Mouse (Mus musculus): ENCODE results near the gene Gtf3c4. TPM values are rescaled to one million over a fixed set of nuclear protein-coding genes. Genes with fewer than 3 reads are reported as not detected.

Gene Gtf3c4
- polyA plus RNA-seq (2012; rRNA removed), result 15.5 and 15.7 TPM in 2 replicates

DNA sequence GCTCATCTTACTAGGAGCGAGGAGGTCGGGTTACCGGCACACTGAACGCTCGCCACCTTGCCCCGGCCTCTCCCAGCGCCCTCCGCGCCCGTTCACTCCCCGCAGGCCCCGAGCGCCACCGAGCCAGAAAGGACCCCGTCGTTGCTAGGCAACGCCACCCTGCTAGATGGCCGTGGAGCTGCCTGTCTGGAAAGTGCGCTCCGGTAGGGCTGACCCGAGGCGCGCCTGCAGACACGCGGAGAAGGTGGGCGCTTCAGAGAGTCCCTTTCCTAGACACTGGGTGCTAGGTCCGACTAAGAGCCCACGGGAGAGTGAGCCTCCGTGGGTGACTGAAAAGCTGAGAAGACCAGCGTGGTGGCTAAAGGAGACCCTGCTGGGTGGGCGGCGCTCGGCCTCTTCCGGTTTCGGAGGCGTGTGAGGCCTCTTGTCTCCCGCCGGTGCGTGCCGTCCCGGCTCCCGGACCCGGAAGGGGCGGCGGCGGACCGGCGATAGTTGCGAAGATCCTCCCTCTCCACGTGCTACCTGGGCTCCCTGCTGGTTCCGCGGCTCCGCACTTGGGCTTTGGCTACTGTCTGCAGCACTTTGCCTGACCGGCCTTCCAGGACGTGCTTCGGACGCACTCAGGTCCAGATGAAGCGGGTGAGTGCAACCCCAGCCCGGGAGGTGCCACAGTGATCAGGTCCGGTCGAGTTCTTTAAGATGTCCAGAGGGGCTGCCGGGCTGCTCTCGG is at the start of gene Gtf3c4, which contains the start of gene Ddx31:
Gtf3c4 (minus strand) TSS at position 139 of the 730 bp plus-strand sequence.
Ddx31 (plus strand) TSS at position 185 of the 730 bp plus-strand sequence.
- WGBS, result under 1% methylated on average over 63 of the region's 63 CpGs
- peak; percentile 61; the same call in 1 of the 2 replicates for TF ChIP-seq POLR2A (IDR thresholded peaks at IDR 0.05; ENCODE audit: borderline replicate concordance, insufficient read depth, low read length)
- no peak for TF ChIP-seq CTCF (IDR thresholded peaks at IDR 0.05; ENCODE audit: borderline replicate concordance, insufficient read depth, low read depth, low read length)
- Histone ChIP-seq H3K4me3 (replicated peaks; ENCODE audit: insufficient read depth, low read depth, low read length) (peak within 1 kb of the TSS; percentile 83), H3K4me1 (ENCODE audit: control insufficient read depth, insufficient read depth, low read length) (peaks cover 11% of the 10 kb centered on the region; the same call in 1 of the 2 replicates), H3K27ac (ENCODE audit: insufficient read depth, low read length) (peak within 1 kb of the TSS; percentile 49), H3K27me3 (ENCODE audit: control insufficient read depth, insufficient read depth, low read length) (no peaks in the 10 kb centered on the region)
- peak; percentile 93 to 97 for DNase-seq

DNA sequence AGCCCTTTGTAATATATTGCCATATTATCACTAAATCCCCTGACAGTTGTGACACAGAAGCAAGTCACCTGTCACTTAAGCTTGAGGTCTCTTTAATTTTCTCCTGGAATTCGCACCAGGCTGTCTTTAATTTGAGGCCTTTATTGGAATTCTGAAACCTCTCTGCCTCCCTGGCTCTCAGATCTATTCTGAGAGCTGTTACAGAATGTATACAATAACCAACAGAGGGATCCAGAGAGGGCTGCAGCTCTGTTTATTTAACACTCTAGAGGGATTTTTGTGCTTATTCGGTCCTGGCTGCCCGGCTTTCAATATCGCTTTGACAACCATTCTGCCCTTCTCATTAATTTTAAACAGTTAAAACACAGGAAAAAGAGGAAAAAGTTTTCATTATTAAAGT is 44.8 kb upstream of the Gtf3c4 start:
- H3K4me1 ChIP-seq (ENCODE audit: control insufficient read depth, insufficient read depth, low read length), result no peaks in the 10 kb centered on the region; the same call in 1 of the 2 replicates
- no peak overlapping the region for H3K27ac ChIP-seq (ENCODE audit: insufficient read depth, low read length)
- WGBS, result 89% methylated on average over 4 of the region's 4 CpGs
- TF ChIP-seq POLR2A (IDR thresholded peaks at IDR 0.05; ENCODE audit: borderline replicate concordance, insufficient read depth, low read length), result no peak
- H3K4me3 ChIP-seq (replicated peaks; ENCODE audit: insufficient read depth, low read depth, low read length), result no peak overlapping the region
- no peaks in the 10 kb centered on the region for H3K27me3 ChIP-seq (ENCODE audit: control insufficient read depth, insufficient read depth, low read length)
- no peak for DNase-seq

DNA sequence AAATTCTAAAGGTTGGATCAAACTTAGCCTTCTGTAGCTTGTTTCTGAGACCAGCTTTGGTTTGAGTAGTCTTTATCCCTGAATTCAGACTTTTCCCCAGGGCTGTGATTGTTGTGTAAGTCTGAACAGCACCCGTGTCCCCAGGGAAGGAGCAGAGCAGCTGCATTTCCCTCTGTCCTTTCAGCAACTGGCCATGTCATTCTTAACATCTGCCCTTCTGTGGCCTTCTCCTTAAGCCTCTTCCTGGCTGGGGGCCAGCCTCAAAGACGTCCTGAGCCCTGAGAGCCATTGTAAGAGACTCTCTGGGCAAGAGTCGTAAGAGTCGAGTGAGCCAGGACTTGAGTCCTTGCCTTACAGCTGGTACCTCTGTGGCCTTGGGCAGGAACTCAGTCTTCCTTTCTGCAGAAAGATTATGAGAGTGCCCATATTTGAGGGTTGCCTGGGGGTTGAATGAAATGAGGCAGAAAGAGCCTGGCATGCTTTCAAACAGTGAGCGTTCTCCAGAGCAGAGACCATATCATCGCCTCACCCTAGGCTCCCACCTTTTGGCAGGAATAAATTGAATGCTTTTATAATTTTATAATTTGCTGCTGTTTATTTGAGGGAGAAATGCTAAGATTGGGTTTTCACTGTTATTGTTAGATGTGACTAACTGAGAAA is 42.8 kb upstream of the Gtf3c4 start:
- TF ChIP-seq POLR2A (IDR thresholded peaks at IDR 0.05; ENCODE audit: borderline replicate concordance, insufficient read depth, low read length), result no peak
- no peak for TF ChIP-seq CTCF (IDR thresholded peaks at IDR 0.05; ENCODE audit: borderline replicate concordance, insufficient read depth, low read depth, low read length)
- no peak overlapping the region for H3K27ac ChIP-seq (ENCODE audit: insufficient read depth, low read length)
- DNase-seq, result no peak
- 55% methylated on average over 6 of the region's 6 CpGs for WGBS
- H3K4me3 ChIP-seq (replicated peaks; ENCODE audit: insufficient read depth, low read depth, low read length), result no peak overlapping the region
- no peaks in the 10 kb centered on the region for H3K27me3 ChIP-seq (ENCODE audit: control insufficient read depth, insufficient read depth, low read length)
- H3K4me1 ChIP-seq (ENCODE audit: control insufficient read depth, insufficient read depth, low read length), result no peaks in the 10 kb centered on the region; the same call in 1 of the 2 replicates

DNA sequence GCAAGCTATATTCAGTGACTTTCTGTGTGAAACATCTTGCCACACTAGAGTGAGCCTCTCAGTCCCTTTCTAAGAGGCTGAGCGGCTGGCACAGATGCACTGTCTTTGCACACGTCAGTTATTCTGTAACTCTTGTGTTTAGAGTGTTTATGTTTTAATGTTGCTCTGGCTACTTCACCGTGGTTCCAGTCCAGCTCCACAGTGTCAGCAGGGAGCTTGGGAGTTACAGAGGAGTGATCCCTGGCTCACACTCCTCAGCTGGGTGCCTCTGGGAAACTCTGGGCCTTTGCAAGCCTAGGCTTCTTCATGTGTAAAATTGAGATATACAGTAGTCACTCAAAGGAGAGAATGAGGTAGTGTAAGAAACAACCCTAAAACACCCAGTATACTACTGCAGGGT is 41.9 kb upstream of the Gtf3c4 start:
- no peaks in the 10 kb centered on the region; the same call in 1 of the 2 replicates for H3K4me1 ChIP-seq (ENCODE audit: control insufficient read depth, insufficient read depth, low read length)
- no peaks in the 10 kb centered on the region for H3K27me3 ChIP-seq (ENCODE audit: control insufficient read depth, insufficient read depth, low read length)
- no peak for TF ChIP-seq CTCF (IDR thresholded peaks at IDR 0.05; ENCODE audit: borderline replicate concordance, insufficient read depth, low read depth, low read length)
- TF ChIP-seq POLR2A (IDR thresholded peaks at IDR 0.05; ENCODE audit: borderline replicate concordance, insufficient read depth, low read length), result no peak
- WGBS, result 62% methylated on average over 3 of the region's 3 CpGs
- no peak for DNase-seq
- H3K4me3 ChIP-seq (replicated peaks; ENCODE audit: insufficient read depth, low read depth, low read length), result no peak overlapping the region
- no peak overlapping the region for H3K27ac ChIP-seq (ENCODE audit: insufficient read depth, low read length)

DNA sequence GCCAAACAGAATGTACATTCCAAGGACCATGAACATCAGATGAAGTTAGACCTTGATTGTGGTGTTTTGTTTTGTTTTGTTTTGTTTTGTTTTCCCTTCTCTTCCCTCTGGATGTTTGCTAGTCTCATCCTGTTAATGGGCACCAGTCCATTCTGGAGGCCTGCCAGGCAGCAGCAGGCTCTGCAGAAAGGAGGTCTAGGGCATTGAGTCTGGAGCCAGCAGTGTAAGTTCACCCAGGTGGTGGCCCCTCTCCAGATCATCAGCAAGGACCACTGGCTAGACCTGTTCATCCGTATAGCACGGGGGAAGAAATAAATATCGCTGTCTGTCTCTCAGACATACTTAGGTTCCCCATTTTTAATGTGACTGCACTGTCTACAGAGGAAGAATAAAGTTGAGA is 41.1 kb upstream of the Gtf3c4 start:
- H3K27ac ChIP-seq (ENCODE audit: insufficient read depth, low read length), result no peak overlapping the region
- no peaks in the 10 kb centered on the region; the same call in 1 of the 2 replicates for H3K4me1 ChIP-seq (ENCODE audit: control insufficient read depth, insufficient read depth, low read length)
- H3K4me3 ChIP-seq (replicated peaks; ENCODE audit: insufficient read depth, low read depth, low read length), result no peak overlapping the region
- peak; percentile 26 to 31 for DNase-seq
- H3K27me3 ChIP-seq (ENCODE audit: control insufficient read depth, insufficient read depth, low read length), result no peaks in the 10 kb centered on the region
- TF ChIP-seq CTCF (IDR thresholded peaks at IDR 0.05; ENCODE audit: borderline replicate concordance, insufficient read depth, low read depth, low read length) (no peak), POLR2A (IDR thresholded peaks at IDR 0.05; ENCODE audit: borderline replicate concordance, insufficient read depth, low read length) (no peak)
- WGBS, result 62% methylated on average over 3 of the region's 3 CpGs

DNA sequence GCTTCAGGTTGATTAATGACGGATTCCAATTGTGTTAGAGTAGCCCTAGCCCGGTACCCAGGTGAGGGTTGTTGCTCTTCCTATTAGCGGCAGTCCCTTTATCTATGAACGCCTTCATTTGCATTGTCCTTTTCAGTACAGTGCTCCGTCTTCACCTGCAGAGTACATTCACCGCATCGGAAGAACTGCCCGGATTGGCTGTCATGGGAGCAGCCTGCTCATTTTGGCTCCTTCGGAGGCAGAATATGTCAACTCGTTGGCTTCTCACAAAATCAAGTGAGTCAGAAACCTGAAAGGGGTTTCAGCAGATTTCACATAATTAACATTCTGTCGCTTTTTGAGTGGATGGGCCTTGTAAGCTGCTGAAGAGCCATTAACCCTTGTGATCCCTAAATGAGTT is 35.4 kb upstream of the Gtf3c4 start:
- no peak overlapping the region for H3K4me3 ChIP-seq (replicated peaks; ENCODE audit: insufficient read depth, low read depth, low read length)
- no peak overlapping the region for H3K27ac ChIP-seq (ENCODE audit: insufficient read depth, low read length)
- TF ChIP-seq POLR2A (IDR thresholded peaks at IDR 0.05; ENCODE audit: borderline replicate concordance, insufficient read depth, low read length) (no peak), CTCF (IDR thresholded peaks at IDR 0.05; ENCODE audit: borderline replicate concordance, insufficient read depth, low read depth, low read length) (no peak)
- no peak for DNase-seq
- H3K4me1 ChIP-seq (ENCODE audit: control insufficient read depth, insufficient read depth, low read length), result no peaks in the 10 kb centered on the region
- WGBS, result 57% methylated on average over 11 of the region's 11 CpGs
- H3K27me3 ChIP-seq (ENCODE audit: control insufficient read depth, insufficient read depth, low read length), result no peaks in the 10 kb centered on the region

DNA sequence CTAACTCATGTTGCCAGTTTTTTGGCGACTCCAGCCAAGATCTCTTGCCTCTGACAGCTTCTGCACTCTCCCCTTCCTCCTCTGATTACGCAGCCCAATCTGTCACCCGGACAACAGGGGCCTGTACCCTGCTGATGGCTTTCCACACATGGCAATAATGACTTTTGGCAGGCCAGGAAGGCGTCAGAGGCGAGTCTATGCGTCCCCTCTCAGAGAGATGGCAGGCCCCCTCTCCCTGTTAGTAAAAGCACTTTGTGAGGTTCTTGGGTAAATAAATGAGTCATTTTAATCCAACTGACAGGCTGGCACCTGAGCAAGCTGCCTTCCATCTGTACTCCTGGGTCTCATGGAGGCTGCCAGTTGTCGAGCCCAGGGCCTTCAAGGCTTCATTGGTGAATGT is 27.3 kb upstream of the Gtf3c4 start:
- DNase-seq, result peak; percentile 75 to 85

DNA sequence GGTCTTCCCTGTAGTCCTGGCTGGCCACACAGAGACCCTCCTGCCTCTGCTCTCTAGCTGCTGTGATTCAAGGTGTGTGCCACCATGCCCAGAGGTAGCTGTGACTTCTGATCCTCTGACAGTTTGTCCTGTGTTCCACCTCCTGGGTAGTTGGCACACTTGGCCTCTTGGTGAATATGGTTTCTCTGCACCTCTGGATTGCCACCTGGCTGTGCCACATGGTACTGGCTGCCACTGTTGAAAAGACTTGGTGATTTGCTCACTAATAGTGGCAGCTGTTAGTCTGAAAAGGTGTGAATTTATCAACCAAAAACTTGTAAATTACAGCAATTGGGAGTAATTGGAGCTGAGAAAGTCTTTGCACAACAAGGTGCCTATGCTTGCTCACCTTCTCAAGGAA is 23.7 kb upstream of the Gtf3c4 start:
- TF ChIP-seq CTCF (IDR thresholded peaks at IDR 0.05; ENCODE audit: borderline replicate concordance, insufficient read depth, low read depth, low read length) (no peak), POLR2A (IDR thresholded peaks at IDR 0.05; ENCODE audit: borderline replicate concordance, insufficient read depth, low read length) (no peak)
- H3K4me1 ChIP-seq (ENCODE audit: control insufficient read depth, insufficient read depth, low read length), result peaks cover 19% of the 10 kb centered on the region
- no peaks in the 10 kb centered on the region for H3K27me3 ChIP-seq (ENCODE audit: control insufficient read depth, insufficient read depth, low read length)
- no peak for DNase-seq
- H3K4me3 ChIP-seq (replicated peaks; ENCODE audit: insufficient read depth, low read depth, low read length), result no peak overlapping the region
- H3K27ac ChIP-seq (ENCODE audit: insufficient read depth, low read length), result no peak overlapping the region

More for the DNA sequence above, 27.3 kb upstream of the Gtf3c4 start:
- peaks cover 19% of the 10 kb centered on the region for H3K4me1 ChIP-seq (ENCODE audit: control insufficient read depth, insufficient read depth, low read length)
- peak overlapping the region; percentile 19 for H3K27ac ChIP-seq (ENCODE audit: insufficient read depth, low read length)
- H3K27me3 ChIP-seq (ENCODE audit: control insufficient read depth, insufficient read depth, low read length), result no peaks in the 10 kb centered on the region
- TF ChIP-seq CTCF (IDR thresholded peaks at IDR 0.05; ENCODE audit: borderline replicate concordance, insufficient read depth, low read depth, low read length) (no peak), POLR2A (IDR thresholded peaks at IDR 0.05; ENCODE audit: borderline replicate concordance, insufficient read depth, low read length) (no peak)
- H3K4me3 ChIP-seq (replicated peaks; ENCODE audit: insufficient read depth, low read depth, low read length), result no peak overlapping the region
- whole genome bisulfite sequencing, result 10% methylated on average over 7 of the region's 7 CpGs
